Mouse (Mus musculus) embryo, embryonic 9.5 days (tissue): Measurements from ENCODE around the gene Sept9.
"Not testable (repeated sequence)": the region's sequence is repeated elsewhere in the genome, so short reads cannot be mapped to it uniquely, and the experiment has no call there.

Source experiments
- DNase-seq: peaks from one replicate; pipeline ENCODE4 v3.0.0-alpha.2; 2017; ENCODE audit errors: extremely low spot score

Gene Sept9

GRCm38 (mm10) chr11:117325468-117326139, 126.1 kb downstream of the Sept9 start:
- no peak for DNase-seq

- DNase-seq: no peak
These were observed 126.8 kb downstream of the Sept9 start for GRCm38 (mm10) chr11:117326140-117326725.

GRCm38 (mm10) chr11:117326867-117327600, 127.6 kb downstream of the Sept9 start:
- DNase-seq: no peak

GRCm38 (mm10) chr11:117327633-117328032, 128.2 kb downstream of the Sept9 start:
- DNase-seq: no peak

GRCm38 (mm10) chr11:117330076-117330950, 130.9 kb downstream of the Sept9 start:
- DNase-seq: no peak

GRCm38 (mm10) chr11:117330951-117331254, 131.4 kb downstream of the Sept9 start:
- DNase-seq: no peak

- peak; percentile 66 for DNase-seq
These were observed 132.1 kb downstream of the Sept9 start for GRCm38 (mm10) chr11:117331361-117332241.

GRCm38 (mm10) chr11:117332242-117333149, 133.0 kb downstream of the Sept9 start:
- peak; percentile 92 for DNase-seq

- DNase-seq: no peak
These were observed 133.8 kb downstream of the Sept9 start for GRCm38 (mm10) chr11:117333150-117333715.

GRCm38 (mm10) chr11:117334101-117334500, 134.6 kb downstream of the Sept9 start:
- no peak for DNase-seq

- DNase-seq: no peak
These were observed 135.7 kb downstream of the Sept9 start for GRCm38 (mm10) chr11:117335146-117335545.

GRCm38 (mm10) chr11:117336081-117336788, 136.8 kb downstream of the Sept9 start:
- DNase-seq: no peak

- DNase-seq: no peak
These were observed 138.3 kb downstream of the Sept9 start for GRCm38 (mm10) chr11:117337749-117338148.

GRCm38 (mm10) chr11:117338503-117338902, 139.0 kb downstream of the Sept9 start:
- no peak for DNase-seq

GRCm38 (mm10) chr11:117339050-117339449, 139.6 kb downstream of the Sept9 start:
- DNase-seq: no peak

GRCm38 (mm10) chr11:117341218-117341617, 141.8 kb downstream of the Sept9 start:
- DNase-seq: no peak

GRCm38 (mm10) chr11:117342076-117342475, 142.6 kb downstream of the Sept9 start:
- DNase-seq: no peak

- DNase-seq: not testable (repeated sequence)
These were observed 143.0 kb downstream of the Sept9 start for GRCm38 (mm10) chr11:117342490-117342889.

- no peak for DNase-seq
These were observed 144.3 kb downstream of the Sept9 start for GRCm38 (mm10) chr11:117343800-117344199.
